Mouse (Mus musculus) E14TG2a.4 (cell line): ENCODE results near the gene Dclk1.

Experiments
- H3K27me3 ChIP-seq: 2 replicates; pipeline ENCODE4 v1.6.1; 2014; ENCODE audit warnings: low read length, control low read depth; ENCODE audit not compliant: insufficient read depth
- H3K36me3 ChIP-seq: 2 replicates; pipeline ENCODE4 v1.6.1; 2014; ENCODE audit warnings: low read length, control low read depth; ENCODE audit not compliant: insufficient read depth
- H3K4me1 ChIP-seq: replicated peaks from 2 replicates; pipeline ENCODE4 v1.6.1; 2014; ENCODE audit warnings: low read depth, low read length, control low read depth
- H3K4me3 ChIP-seq: replicated peaks from 2 replicates; pipeline ENCODE4 v1.5.1; 2014; ENCODE audit warnings: mild to moderate bottlenecking, low read length
- H3K9me3 ChIP-seq: 2 replicates; pipeline ENCODE4 v1.6.1; 2014; ENCODE audit warnings: low read length, control low read depth
- CTCF ChIP-seq: conservative IDR thresholded peaks from 2 replicates; pipeline ENCODE4 v1.5.1; 2014; ENCODE audit warnings: low read length
- NANOG ChIP-seq: IDR thresholded peaks from 2 replicates; pipeline ENCODE4 v1.6.1; 2014; ENCODE audit warnings: borderline replicate concordance, low read length, mixed read lengths
- POU5F1 ChIP-seq: IDR thresholded peaks from 2 replicates; pipeline ENCODE4 v1.6.1; 2014; ENCODE audit warnings: low read length, borderline replicate concordance

The Dclk1 gene

GRCm38 (mm10) chr3:55292783-55293430, 50.7 kb downstream of the Dclk1 start:
- Histone ChIP-seq H3K4me3 (no peak overlapping the region), H3K36me3 (no peaks in the 10 kb centered on the region), H3K27me3 (no peaks in the 10 kb centered on the region), H3K4me1 (no peaks in the 10 kb centered on the region), H3K9me3 (no peaks in the 10 kb centered on the region)
- no peak for TF ChIP-seq NANOG
- TF ChIP-seq CTCF: no peak
- TF ChIP-seq POU5F1: no peak

DNA sequence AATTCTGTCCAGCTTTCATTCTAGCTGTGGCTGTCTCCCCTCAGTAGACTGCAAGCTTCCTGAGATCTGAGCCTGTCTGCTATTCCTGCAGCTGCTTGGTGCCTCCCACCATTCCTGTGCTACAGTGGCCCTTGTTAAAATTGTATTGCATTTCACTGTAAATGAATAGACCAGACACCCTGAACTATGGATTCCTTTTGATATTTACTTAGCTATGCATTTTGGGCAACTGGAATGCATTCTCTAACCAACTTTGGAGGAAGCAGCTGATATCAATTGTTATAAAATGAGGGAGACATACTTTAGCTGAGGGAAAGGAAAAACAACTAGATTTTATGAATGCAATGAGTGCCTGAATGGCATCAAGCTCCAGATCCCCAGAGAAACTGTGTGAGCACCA, 63.5 kb downstream of the Dclk1 start:
- Histone ChIP-seq H3K9me3 (no peaks in the 10 kb centered on the region), H3K4me1 (no peaks in the 10 kb centered on the region), H3K27me3 (no peaks in the 10 kb centered on the region), H3K4me3 (no peak overlapping the region), H3K36me3 (no peaks in the 10 kb centered on the region)
- TF ChIP-seq NANOG (no peak), CTCF (no peak), POU5F1 (no peak)

DNA sequence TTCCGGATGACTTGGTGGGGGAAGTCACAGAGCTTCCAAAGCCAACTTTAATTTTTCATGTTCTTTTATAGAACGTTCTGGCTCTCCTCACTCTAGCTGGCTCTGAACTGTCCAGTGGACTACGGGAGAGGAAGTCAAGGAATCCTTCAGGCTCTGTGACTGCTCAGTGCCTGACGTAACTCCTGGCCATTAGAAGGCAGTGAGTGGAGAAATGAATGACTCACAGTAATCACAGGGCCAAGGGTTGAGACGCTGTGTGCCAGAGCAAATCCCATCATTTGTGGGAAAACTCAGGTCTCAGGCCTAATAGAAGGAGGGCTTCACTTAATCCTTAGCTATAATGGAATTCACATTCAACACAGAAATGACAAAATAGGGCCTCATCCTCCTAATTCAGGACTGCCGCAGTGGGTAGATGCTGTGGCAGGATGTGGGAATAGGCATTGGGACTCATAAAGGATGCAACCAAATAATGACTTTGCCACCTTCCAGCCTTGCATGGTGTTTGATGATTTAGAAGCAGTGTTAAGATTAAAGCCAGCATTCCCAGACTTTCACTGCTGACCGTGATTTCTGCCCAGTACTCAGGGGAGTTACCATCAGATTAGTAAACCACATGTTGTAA, 65.5 kb downstream of the Dclk1 start:
- TF ChIP-seq POU5F1 (no peak), NANOG (no peak)
- no peaks in the 10 kb centered on the region for H3K9me3 ChIP-seq
- no peak overlapping the region for H3K4me3 ChIP-seq
- H3K4me1 ChIP-seq: no peaks in the 10 kb centered on the region
- H3K36me3 ChIP-seq: no peaks in the 10 kb centered on the region
- H3K27me3 ChIP-seq: no peaks in the 10 kb centered on the region

GRCm38 (mm10) chr3:55309961-55310360, 67.8 kb downstream of the Dclk1 start:
- Histone ChIP-seq H3K9me3 (no peaks in the 10 kb centered on the region), H3K4me1 (no peaks in the 10 kb centered on the region), H3K4me3 (no peak overlapping the region), H3K36me3 (no peaks in the 10 kb centered on the region), H3K27me3 (no peaks in the 10 kb centered on the region)
- TF ChIP-seq NANOG: no peak
- no peak for TF ChIP-seq CTCF
- TF ChIP-seq POU5F1: no peak

DNA sequence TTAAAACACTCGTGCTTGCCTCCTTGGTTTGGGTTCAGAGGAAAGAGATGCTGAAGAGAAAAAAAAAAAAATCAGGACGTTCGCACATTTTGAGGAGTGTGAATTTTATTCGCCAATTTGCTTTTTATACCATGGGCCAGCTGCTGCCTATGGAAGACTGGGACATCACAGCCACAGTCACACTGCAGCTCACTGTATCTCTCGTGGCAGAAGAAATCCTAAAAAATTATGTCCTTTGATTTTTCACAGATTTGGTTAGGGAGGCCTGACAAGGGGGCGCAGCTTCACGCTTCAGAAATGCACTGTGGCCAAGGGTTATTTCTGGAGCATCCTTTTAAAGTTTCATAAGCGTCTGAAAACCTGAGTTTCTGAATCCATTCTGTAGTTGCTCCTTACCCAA, 73.7 kb downstream of the Dclk1 start:
- no peak for TF ChIP-seq NANOG
- no peak for TF ChIP-seq POU5F1
- no peak for TF ChIP-seq CTCF
- Histone ChIP-seq H3K4me1 (no peaks in the 10 kb centered on the region), H3K4me3 (no peak overlapping the region), H3K36me3 (no peaks in the 10 kb centered on the region), H3K9me3 (no peaks in the 10 kb centered on the region), H3K27me3 (no peaks in the 10 kb centered on the region)

DNA sequence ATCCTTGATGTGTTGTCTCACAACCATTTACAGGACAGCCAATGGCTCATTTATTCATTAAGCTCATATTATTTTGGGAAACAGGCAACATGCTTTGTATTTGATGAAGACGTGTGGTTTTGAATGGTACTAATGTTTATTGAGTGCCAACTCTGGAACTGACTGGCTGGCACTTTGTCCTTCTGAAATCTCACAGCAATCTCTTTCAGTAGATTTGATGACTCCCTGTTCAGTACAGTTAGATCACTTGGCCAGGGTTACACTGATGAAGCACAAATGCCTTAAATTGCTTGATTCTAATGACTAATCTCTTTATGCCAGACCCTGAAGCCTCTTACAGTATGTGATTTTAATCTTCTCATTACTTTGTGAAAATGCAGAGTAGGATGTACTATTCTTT, 75.9 kb downstream of the Dclk1 start:
- Histone ChIP-seq H3K4me1 (no peaks in the 10 kb centered on the region), H3K27me3 (no peaks in the 10 kb centered on the region), H3K36me3 (no peaks in the 10 kb centered on the region), H3K9me3 (no peaks in the 10 kb centered on the region), H3K4me3 (no peak overlapping the region)
- no peak for TF ChIP-seq NANOG
- TF ChIP-seq CTCF: no peak
- no peak for TF ChIP-seq POU5F1

DNA sequence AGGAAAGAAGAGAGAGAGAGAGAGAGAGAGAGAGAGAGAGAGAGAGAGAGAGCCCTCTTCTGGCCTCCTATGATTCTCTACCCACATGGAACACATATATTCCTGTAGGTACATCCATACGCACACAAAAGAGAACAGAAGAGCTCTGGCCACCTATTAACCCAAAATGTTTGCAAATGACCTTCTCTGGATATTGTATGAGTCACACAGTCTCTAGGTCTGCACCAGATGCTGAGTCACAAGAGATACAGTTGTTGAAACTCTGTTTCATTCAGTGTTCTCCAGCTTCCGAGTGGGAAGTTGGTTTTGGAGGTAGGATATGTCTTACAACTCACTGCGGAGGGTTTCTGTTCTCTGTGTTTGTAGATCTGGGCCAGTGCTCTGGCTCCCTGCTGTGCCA, 78.4 kb downstream of the Dclk1 start:
- Histone ChIP-seq H3K27me3 (no peaks in the 10 kb centered on the region), H3K4me3 (no peak overlapping the region), H3K9me3 (no peaks in the 10 kb centered on the region), H3K4me1 (no peaks in the 10 kb centered on the region), H3K36me3 (no peaks in the 10 kb centered on the region)
- no peak for TF ChIP-seq CTCF
- TF ChIP-seq POU5F1: no peak
- TF ChIP-seq NANOG: no peak

DNA sequence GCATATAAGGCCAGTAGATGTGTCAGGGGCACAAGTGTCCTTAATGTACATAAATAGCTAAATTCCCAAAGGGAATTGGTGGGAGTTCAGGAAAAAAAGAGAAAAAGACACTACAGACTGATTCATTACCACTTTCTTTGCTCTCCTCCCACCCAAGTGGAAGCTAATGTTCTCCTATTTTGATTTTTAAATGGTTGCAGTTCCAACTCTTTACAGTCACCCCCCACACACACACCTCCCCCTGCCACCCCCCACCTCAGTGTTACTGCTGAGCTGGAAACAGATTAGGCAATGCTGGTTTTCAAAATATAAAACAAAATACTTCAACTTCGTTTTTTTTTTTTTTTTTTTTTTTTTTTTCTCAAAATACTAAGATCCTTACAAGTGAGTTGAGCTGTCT, 81.9 kb downstream of the Dclk1 start:
- H3K27me3 ChIP-seq: no peaks in the 10 kb centered on the region
- H3K36me3 ChIP-seq: no peaks in the 10 kb centered on the region
- no peak overlapping the region for H3K4me3 ChIP-seq
- no peak for TF ChIP-seq NANOG
- no peak for TF ChIP-seq CTCF
- TF ChIP-seq POU5F1: no peak
- no peaks in the 10 kb centered on the region for H3K9me3 ChIP-seq
- no peaks in the 10 kb centered on the region for H3K4me1 ChIP-seq

DNA sequence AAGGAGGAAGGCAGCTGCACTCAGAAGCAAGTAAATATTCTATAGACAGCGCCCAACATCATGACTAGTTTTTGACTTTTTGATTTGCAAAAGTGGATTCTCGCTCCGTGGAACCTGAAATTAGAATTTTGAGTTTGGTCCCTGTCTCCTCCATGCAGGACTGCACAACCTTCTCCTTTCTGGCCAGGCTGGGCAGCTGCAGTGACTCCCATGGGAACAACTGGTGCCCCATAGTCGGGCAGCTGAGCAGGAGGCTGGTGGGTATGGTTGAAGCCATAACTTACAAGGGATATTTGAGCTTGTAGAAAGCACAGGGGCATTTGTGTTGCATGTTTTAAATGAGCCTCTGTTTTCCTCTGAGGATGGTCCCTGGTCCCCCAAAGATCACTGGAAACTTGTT, 88.3 kb downstream of the Dclk1 start:
- no peaks in the 10 kb centered on the region for H3K27me3 ChIP-seq
- no peaks in the 10 kb centered on the region for H3K4me1 ChIP-seq
- H3K4me3 ChIP-seq: no peak overlapping the region
- no peaks in the 10 kb centered on the region for H3K9me3 ChIP-seq
- TF ChIP-seq NANOG (no peak), POU5F1 (no peak), CTCF (no peak)
- H3K36me3 ChIP-seq: no peaks in the 10 kb centered on the region
